Mouse (Mus musculus) layer of hippocampus, adult 9-10 months (tissue): ENCODE results near the gene Cuedc1.
"Not testable (repeated sequence)": the region's sequence is repeated elsewhere in the genome, so short reads cannot be mapped to it uniquely, and the experiment has no call there.

Experiments used
- DNase-seq: peaks from one replicate; pipeline ENCODE4 v3.0.0; 2022; ENCODE audit warnings: low spot score

Cuedc1 gene

DNA sequence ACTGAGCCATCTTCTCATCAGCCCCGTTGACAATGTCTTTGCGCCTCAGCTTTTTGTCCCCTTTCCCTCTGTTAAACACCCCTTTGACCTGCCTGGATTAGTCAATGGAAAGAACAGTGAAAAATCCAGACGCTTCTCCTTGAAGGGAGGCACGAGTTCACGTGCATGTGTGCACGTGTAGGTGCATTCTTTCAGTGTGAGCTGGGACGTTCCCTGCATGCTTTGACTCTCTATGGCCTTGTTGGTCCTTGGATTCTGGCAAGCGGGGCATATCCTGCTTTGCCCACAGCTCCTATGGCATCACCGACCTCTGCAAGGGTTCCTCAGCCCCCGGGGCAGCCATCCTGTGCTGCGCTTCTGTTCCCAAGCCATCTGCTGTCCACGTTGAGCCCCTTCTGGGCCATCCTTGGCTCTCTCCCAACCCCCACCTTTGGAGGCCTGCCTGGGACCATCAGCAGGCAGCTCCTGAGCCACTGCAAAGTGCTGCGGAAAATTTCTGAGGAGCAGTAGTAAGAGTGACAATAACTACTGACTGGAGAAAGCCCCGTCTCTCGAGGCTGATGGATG, 74.1 kb downstream of the Cuedc1 start:
- no peak for DNase-seq

DNA sequence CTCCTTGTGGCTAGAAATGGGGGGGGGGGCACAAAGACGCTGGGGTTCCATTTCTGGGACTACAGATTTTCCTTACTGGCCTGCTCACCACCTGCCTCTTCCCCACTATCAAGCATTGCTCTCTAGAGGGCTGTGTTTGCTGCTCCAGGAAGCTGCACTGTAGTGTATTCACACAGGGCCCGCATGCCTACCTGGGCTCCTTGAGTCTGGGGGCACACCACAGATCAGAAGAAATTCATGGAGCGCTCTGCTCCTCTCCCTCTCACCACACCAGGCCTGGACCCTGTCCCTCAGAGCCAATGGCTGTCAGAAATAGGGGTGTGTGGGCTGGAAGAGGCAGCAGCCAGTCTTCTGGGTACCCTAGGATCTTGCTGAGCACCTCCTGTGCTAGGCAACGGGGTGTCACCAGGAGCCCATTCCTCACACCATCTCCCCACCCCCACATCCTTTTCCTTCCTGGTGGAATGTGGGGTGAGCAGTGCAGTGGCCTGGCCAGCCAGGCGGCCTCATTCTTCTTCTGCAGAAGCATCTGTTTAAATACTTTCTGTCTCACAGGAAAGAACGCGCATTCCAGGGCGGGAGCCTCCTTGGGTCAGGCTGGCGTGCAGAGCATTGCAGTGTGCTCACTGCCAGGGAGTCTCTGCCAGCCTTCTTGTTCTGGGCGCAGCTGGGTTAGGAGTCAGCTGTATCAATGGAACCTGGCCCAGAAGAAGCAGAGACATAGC, 74.9 kb downstream of the Cuedc1 start:
- no peak for DNase-seq

DNA sequence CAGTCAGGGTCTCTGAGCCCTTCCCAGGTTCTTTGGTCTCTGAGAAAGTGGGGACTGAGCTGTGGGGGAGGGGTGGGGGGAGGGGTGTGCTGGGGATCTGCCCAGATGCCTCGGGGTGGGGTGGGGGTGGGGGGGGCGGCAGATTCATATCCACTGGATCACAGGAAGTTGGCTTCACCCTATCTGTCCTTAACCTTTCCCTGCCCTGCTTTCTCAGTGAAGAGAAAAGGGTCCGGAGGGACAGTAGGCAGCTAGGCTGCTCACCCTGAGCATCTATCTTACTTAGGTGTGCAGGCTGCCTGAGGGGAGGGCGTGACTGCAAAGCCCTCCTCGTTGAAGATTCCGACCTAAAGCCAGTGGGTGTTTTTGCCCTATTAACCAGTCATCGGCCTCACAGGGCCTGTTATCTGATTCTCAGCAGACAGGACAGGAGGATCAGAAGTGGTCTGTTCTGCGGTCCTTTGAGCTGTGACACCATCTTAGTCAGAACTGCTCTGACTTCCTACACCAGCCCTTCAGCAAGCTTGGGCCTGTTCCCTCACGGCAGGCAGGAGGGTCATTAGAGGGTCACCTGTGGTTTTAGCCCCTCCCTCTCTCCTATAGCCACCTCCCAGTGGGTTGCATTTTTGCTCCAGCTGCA, 75.6 kb downstream of the Cuedc1 start:
- DNase-seq: no peak

DNA sequence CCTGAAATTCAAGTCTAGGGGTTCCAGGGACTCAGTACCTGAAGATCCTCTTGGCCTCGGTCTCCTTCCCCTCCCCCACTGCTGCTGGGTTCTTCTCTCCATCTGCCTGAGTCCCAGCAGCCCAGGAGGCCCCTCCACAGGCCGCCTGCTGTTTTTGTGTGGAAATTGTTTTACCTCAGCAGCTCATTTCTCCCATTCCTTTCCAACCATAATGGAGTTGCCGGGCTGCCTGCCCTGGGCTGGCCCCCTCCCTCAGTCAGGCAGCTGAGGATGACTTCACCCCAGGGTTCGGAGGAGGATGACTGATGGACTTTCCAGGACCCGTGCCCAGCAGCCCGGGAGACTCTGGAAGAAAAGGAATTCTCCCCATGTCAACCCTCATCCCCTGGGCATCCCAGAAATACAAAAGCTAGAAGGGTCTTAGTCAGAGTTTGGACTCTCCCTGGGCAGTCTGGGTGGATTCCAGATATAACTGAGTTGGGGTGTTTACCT, 82.7 kb downstream of the Cuedc1 start:
- no peak for DNase-seq

DNA sequence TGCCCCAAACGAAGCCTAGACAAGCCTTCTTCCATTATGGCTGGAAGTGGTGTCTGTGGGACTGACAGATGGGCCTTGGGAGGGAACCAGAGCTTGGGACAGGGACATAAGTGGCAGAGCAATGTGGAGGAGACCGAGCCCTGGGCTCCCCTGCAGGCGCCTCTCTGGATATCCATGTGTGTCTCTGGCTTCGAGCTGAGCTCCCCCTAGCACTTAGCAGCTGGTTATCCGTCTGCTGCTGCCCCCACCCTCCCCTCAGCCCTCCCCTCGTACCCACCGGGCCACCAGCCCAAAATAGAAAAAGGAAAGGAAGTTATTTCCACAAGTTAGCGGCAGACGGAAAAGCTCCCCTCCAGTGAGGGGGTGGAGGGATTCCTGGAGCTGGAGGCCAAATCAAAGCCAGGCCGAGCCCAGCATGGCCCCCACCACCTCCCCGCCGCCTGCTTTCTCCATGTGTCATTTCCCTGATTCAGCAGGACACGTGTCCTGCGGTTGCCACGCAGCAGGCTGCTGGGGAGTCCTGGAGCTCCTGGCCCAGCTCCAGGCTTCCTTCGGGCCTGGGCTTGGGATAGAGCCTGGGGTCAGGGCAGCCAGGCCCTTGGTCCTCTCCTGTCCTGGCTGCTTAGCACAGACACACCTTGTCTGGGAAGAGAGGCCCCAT, 83.2 kb downstream of the Cuedc1 start:
- DNase-seq: no peak

DNA sequence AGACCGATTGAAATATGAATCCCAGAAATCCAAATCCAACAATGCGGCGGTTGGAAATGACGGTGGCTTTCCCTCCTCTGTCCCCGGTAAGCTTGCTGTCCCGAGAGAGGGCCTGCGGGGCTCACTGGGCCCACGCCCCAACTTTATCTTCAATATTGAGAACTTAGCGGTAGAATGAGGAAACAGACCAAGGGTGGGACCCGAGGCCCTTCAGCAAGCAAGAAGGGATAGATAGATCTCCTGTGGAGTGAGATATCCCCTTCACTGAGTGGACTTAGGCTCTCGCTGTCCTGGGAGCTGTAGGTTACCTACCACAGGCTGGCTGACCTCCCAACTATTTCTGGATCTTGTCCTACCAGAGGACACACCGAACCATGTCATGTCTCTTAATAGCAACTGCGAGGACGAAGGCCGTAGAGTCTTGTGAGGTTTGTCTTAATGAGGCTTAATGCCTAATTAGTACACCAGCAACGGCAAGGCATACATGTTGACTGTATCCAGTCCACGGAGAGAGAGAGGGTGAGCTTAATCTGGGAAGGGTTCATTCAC, 86.8 kb downstream of the Cuedc1 start:
- no peak for DNase-seq

DNA sequence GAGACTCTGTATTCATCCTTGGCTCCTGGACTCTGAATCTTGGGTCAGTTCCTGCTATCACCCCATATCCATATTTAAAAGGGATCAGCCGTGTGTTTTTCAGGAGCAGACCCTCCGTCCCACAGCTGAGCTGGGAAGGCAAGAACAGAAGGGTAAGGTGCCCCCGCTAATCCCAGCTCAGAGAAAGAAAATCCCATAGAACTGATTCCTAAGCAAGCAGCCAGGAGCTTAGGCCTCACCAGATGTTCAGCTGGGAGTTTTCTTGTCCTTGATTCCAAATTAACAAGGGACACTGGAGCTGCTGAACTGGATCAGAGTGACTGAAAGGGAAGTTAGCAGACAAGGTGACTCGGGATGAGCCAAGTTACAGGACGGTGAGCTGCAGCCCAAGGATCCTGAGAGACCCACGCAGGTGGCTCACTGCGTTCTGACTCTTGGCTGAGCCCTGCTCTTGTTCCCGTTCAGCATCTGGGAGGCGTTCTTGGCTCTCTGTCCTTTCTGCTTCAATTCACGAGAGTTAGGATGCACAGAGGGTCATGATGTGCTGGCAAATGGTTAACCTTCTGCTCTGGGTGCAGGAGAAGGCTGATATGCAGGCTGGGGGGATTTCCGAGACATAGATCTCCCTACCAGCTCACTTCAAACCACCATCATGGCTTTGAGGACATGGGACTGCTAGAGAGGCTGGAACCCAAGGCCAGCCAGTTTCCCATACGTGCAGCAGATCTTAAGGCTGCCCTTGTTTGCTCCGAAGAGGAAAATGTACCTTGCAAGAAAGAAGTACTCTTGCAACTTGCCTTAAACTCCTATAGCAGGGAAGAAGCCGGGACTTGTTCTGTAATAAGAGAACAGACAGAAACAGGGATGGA, 88.5 kb downstream of the Cuedc1 start:
- DNase-seq: no peak

DNA sequence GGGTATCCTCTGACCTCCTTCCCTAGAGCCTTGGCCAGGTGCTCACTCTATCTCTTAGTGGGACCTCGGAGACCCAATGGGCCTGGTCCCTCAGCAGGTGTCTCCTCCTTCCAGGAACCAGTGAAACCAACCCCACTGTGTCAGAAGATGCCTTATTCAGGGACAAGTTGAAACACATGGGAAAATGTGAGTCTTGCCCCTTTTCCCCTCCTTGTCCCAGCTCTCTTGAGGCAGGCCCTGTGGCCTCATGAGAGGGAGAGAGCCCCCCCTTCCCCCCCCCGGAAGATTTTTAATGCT, 89.0 kb downstream of the Cuedc1 start:
- DNase-seq: no peak

DNA sequence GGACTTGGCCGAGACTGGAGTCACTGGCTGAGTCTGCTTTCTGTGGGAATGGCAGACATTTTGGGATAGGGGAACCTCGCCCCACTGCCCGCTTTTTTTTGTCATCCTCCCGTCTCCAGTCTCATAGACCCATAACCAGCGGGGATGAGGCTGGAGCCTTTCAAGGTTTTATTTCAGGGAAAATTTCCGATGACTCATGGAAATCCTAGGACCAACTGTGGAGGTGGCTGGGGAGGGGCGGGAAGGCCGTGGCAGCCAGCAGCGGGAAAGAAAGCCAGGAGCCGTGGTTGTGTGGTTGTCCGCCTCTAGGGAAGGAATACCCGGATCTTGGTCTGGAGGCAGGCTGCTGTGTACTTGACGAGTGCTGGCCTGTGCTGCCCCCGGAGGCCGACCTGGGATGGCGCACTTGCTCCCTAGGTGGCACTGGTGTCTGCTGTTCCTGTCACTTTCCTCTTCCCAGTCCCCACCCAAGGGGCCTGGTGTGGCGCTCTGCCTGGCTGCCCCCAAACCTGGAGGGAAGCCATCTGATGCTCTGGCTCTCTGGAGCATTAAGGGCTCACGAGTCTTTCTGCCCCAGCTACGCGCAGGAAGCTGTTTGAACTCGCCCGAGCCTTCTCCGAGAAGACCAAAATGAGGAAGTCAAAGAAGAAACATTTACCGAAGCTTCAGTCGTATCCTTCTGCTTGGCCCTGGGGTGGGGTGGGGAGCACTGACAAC, 89.7 kb downstream of the Cuedc1 start:
- DNase-seq: peak; percentile 68

DNA sequence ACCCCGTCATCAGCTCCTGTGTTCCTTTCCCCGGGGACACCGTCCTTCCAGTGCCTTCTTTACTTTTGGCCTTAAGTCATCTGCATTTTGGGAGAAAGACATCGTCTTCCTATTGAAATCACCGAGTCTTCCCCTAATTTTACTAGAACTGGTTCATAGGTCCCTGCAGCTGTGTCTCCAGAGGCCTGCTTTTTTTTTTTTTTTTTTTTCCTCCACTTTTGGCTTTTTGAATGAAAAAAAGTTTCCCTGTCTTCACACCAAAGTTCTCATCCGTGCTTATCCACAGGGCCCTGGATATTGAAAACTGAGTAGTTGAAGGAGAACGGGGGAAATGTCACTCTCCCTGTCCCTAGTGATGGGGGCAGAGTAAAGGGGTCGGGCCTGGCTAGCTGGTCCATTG, 90.4 kb downstream of the Cuedc1 start:
- no peak for DNase-seq

DNA sequence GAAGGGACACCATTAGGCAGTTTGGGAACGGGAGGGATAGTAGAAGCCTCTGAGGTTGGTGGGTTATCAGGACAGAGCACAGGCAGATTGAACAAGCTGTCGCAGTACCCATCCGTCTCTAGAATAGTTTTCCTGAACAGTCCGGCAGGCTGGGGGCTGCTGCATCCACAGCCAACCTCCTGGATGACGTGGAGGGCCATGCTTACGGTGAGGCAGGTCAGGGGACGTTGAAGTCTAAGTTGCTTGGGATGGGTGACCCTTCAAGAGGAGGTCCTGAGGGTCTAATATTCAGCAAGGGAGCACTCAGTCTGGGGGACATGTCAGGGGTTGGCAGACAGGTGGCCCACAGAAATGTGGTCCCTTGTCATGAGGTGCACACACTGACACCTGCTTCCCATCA, 90.8 kb downstream of the Cuedc1 start:
- DNase-seq: no peak

DNA sequence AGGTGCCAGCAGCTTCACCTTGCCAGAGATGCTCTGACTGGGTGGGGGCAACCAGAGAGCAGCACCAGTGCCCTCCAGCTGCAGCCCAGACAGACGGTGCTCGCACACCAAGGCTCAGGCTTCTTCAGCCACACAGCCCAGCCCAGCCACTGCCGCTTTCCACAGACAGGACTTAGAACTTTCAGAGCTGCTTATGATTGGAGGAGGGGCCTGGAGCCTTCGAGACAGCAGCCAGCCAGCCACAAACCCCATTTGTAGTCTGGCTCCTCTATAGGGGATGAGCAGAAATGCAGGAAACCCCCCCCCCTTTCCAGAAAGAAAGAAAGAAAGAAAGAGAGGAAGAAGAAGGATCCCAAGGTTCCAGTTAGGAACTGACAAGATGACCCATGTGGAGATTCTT, 94.7 kb downstream of the Cuedc1 start:
- DNase-seq: no peak

DNA sequence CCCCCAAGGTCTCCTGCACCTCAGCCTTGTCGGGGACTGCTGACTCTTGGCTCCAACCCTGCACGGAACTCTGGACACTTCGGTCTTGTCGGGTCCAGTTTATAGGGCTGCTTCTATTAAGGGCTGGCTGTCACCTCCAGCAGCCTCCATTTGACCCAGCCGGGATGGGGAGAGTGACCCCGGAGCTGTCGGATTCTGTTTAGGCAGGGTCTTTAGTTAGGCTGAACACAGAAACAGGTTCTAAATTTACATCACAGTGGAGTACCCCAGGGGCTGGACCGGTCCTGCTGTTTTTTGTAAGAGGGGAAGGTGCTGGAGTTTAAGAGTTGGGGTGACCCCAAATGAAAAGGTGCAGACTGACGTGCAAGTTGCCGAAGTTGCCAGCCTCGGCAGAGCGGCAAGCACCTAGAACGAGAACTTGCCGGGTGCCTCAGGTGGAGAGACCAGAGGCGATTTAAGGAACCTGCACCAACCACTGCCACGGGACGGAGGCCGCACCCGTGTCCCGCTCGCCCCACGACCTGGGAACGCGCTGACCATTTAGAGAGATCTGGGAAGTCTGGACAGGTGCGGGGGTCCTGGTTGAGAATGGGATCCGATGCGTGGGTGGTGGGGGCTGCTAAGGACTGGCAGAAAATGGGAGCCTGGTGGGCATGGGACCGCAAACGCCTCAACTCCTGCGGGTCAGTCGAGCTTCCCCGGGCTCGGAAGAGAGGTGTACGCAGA, 95.4 kb downstream of the Cuedc1 start:
- no peak for DNase-seq

DNA sequence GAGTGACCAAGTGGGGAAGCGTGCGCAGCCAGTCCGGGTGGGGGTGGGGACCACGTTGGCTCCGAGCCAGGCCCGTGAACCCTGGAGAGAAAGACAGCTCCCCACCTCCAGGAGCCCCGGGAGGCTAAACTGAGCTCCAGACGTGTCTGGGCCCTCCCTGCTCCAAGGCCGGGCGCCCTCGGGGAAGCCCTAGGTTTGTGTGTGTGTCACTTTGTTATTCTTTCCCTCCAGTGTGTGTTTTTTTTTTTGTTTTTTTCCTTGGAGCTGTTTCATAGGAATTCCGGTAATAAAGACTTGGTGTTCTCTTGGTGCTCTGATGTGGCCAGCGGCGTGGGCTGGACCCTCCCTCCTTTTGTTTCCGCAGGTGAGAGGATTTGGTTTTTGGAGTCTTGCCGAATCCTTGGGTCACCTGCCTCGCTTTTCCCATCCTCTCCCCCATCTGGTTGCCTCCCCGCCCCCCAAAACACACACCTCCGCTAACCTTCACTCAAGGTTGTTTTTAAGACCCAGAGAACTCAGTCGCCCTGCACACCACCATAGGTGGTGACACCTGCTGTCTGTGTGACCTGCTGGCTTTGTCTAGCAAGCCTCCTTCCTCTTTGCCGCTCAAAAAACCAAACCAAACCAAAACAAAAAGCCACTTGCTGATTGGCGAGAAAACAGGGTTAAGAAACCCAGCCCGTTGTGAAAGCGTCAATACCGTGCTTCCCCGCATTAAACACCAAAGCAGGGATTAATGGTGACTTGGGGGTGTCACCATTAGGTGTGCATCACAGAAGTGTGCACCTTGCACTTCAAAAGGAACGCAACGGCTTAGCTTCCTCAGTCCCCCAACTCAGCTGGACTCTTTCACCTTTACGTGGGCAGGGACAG, 96.2 kb downstream of the Cuedc1 start:
- no peak for DNase-seq

DNA sequence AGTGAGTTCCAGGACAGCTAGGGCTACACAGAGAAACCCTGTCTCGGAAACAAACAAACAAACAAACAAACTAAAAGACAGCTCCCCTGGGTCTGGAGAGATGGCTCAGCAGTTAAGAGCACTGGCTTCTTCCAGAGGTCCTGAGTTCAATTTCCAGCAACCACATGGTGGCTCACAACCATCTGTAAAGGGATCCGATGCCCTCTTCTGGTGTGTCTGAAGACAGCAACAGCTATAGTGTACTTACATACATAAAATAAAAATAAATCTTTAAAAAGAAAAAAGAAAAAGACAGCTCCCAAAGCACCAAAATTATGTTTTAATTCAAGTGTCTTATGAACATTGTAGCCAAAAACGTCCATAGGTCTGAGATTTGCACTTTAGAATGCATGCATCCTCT, 97.8 kb downstream of the Cuedc1 start:
- DNase-seq: not testable (repeated sequence)

DNA sequence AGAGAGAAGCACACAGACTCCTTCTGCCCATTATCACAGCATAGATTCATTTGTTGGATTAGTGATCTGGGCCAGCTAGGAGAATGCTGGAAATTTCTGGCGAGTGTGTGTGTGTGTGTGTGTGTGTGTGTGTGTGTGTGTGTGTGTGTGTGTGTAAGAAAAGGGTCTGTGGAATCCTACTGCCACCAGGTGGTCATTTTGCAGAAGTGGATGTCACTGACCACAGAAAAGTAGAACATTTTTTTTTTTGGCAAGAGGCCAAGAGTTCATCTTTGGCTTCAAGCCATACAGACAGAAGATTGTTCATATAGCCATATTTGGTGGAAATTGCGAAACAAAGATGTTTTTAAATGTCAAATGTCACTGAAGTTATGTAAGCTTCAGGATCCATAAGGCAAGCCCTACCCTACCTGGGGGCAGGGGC, 99.3 kb downstream of the Cuedc1 start:
- no peak for DNase-seq

DNA sequence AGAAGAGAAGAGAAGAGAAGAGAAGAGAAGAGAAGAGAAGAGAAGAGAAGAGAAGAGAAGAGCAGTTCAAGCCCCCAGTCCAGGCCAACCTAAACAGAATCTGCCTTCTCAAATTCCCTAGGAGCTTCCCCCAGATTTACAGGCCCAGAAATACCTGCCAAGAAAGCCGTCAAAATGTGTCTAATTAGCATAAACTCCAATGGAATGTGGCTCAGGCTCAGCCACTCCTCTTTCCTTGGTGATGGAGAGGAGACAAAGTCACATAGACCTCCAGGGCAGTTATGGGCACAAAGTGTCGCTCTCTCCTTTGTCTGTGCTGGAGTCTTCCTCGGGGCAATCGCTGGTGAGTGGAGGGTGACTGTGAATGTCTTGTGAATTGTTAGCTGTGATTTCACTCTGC, 100.4 kb downstream of the Cuedc1 start:
- no peak for DNase-seq

DNA sequence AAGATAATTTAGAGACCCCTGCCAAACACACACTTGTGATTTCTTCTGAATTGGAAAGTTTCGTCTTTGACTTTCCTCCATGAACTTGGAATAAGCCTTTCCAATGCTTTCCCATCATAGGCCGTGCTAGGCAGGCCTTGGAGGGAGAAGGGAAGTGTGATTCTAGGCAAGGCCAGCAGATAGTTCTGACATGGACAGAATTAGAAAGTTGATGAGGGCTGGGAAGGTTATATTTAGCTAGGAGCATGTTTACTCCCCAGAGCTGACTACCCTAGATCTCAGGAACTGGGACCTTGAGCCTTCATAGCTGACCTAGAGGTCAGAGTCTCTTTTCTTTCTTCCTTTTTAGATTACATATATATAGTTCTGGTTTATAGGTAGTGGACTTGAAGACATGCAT, 103.3 kb downstream of the Cuedc1 start:
- no peak for DNase-seq

DNA sequence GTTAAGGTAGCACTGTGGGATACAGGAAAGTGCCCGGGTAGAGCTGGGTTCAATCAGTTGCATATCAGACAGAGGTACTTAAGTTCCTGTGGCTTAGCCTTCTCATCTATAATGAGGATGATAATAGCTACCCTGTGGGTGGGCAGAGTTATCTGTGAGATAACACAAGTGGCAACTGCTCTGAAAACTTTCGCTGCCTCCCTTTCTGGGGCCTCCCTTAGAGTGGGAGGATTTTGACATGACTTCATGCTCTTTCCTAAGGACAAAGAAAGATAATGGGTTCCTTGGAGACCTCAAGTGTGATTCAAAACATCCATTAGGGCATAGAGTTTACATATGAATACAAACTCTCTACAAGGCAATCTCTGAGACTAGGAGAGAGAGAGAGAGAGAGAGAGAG, 104.2 kb downstream of the Cuedc1 start:
- DNase-seq: no peak
